Mouse (Mus musculus) forebrain, embryonic 10.5 days (tissue): ENCODE data around the gene Lmod2. TPM values are rescaled to one million over a fixed set of nuclear protein-coding genes. Genes with fewer than 3 reads are reported as not detected.

Source experiments
- DNase-seq: peaks from one replicate; pipeline ENCODE4 v3.0.0-alpha.2; 2017; ENCODE audit warnings: low spot score; ENCODE audit errors: extremely low spot score
- H3K27ac ChIP-seq: fragments of 300-500 bp; sonication (generic); 2 replicates; pipeline ENCODE4 v1.5.1; 2016; ENCODE audit warnings: mild to moderate bottlenecking
- H3K27me3 ChIP-seq: fragments of 300-500 bp; sonication (generic); 2 replicates; pipeline ENCODE4 v1.6.1; 2016; ENCODE audit warnings: mild to moderate bottlenecking; ENCODE audit not compliant: poor library complexity, severe bottlenecking
- H3K36me3 ChIP-seq: fragments of 300-500 bp; sonication (generic); replicated peaks from 2 replicates; pipeline ENCODE4 v1.6.1; 2016; ENCODE audit warnings: mild to moderate bottlenecking, moderate library complexity
- H3K4me1 ChIP-seq: fragments of 300-500 bp; sonication (generic); 2 replicates; pipeline ENCODE4 v1.6.1; 2016
- H3K4me3 ChIP-seq: fragments of 300-500 bp; sonication (generic); 2 replicates; pipeline ENCODE4 v1.5.1; 2016; ENCODE audit warnings: mild to moderate bottlenecking, moderate library complexity
- H3K9me3 ChIP-seq: fragments of 300-500 bp; sonication (generic); 2 replicates; pipeline ENCODE4 v1.6.1; 2016; ENCODE audit warnings: mild to moderate bottlenecking, moderate library complexity
- WGBS: fragments of 180-500 bp; shearing (Covaris S2); methylation state at CpG from one replicate; pipeline ENCODE4 v1.1.7; 2016; 5-methylcytosine and 5-hydroxymethylcytosine counted together
- polyA plus RNA-seq: library from polyadenylated mRNA; unstranded; fragments of >200 nt; fragmentation: Nextera tagmentation; extraction: Ambion mirVana; gene quantifications from 2 replicates; pipeline ENCODE4 v1.2.1, GENCODE M21; 2016

The Lmod2 gene
- polyA plus RNA-seq, 1 experiment from 2014 or later, result not detected

DNA sequence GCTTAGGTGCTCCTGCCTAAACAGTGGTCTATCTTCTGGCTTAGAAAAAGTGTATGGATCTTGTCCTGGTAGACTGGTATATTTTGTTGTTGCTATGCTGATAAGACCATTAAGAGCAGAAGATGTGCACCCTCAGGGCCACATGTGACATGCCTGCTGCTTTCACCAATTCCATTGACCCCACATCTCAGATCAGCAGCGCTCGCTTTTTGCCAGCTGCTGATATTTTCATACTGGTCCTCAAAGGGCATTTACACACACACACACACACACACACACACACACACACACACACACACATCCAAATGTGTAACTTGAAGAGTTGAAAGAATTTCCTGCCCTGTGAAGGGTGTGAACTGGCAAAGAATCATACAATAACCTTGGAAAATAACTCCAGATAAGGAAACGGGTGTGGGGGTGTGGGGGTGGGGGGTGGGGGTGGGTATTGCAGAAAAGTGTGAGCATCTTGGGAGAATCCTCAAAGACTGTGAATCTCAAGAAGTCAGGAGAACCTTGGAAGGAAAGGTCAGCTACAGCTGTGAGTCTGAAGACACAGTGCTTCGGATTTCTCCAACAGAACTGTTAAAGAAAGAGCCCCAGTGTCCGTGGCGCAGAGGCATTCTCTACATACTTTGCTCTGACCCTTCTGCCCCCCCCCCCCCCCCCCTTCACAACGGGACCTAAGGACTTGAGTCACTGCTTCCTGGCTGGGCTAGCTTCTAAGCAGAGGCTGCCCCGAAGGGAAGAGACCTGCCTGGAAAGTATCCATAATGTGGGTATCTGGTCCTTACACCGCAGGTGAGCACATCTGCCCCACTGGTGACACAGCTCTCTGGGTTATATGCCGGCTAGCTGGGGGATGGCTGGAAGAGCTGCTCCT, 11.9 kb upstream of the Lmod2 start:
- Histone ChIP-seq H3K4me3 (no peak overlapping the region), H3K27me3 (no peaks in the 10 kb centered on the region), H3K9me3 (no peaks in the 10 kb centered on the region), H3K36me3 (no peaks in the 10 kb centered on the region), H3K27ac (peak overlapping the region; percentile 16; the same call in 1 of the 2 replicates), H3K4me1 (peaks cover 10% of the 10 kb centered on the region)
- WGBS, result 60% methylated on average over 10 of the region's 10 CpGs
- DNase-seq, result peak; percentile 16

DNA sequence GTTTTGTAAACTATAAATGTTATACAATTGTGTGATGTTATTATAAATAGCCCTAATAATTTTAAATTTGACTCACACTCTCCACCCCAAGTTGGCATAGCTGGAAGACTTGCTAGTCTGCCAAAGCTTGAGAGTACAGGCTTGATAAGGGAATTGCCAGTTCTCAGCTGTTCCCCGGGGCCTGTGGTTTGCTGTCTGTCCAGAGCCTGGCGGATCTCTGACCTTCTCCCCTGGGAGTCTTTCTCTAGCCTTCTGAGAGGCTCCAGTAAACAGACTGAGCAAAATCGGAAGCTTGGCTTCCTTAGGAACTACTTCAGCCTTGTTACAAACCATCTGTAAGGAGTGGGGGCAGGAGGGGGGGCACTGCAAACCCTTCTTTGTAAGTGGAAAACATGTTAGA, 10.7 kb upstream of the Lmod2 start:
- H3K4me1 ChIP-seq, result peaks cover 10% of the 10 kb centered on the region
- H3K9me3 ChIP-seq, result no peaks in the 10 kb centered on the region
- H3K27ac ChIP-seq, result no peak overlapping the region
- H3K4me3 ChIP-seq, result no peak overlapping the region
- WGBS, result 49% methylated on average over 3 of the region's 3 CpGs
- no peak for DNase-seq
- no peaks in the 10 kb centered on the region for H3K36me3 ChIP-seq
- H3K27me3 ChIP-seq, result no peaks in the 10 kb centered on the region

DNA sequence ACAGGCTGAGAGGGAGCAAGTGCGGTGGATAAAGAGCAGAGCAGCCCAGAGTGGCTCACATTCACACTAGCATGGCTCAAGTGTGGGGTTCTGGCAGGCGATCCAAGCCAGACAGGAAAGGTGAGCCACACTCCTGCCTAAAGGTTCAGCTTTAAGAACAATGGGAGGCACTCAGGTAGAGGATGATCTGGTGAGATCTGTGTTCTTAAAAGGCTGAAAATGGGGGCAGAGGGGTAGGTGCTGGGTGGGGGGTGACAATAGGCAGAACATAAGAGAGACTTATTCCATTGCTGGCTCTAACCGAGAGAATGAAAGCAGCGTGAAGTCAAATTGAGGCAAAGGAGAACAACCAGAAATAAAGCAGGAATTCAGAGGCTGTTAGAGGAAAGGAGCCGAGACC, 7.3 kb upstream of the Lmod2 start:
- no peak for DNase-seq
- peaks cover 10% of the 10 kb centered on the region for H3K4me1 ChIP-seq
- H3K36me3 ChIP-seq, result no peaks in the 10 kb centered on the region
- H3K4me3 ChIP-seq, result no peak overlapping the region
- H3K27me3 ChIP-seq, result no peaks in the 10 kb centered on the region
- H3K9me3 ChIP-seq, result no peaks in the 10 kb centered on the region
- WGBS, result 85% methylated on average over 5 of the region's 5 CpGs
- no peak overlapping the region for H3K27ac ChIP-seq

DNA sequence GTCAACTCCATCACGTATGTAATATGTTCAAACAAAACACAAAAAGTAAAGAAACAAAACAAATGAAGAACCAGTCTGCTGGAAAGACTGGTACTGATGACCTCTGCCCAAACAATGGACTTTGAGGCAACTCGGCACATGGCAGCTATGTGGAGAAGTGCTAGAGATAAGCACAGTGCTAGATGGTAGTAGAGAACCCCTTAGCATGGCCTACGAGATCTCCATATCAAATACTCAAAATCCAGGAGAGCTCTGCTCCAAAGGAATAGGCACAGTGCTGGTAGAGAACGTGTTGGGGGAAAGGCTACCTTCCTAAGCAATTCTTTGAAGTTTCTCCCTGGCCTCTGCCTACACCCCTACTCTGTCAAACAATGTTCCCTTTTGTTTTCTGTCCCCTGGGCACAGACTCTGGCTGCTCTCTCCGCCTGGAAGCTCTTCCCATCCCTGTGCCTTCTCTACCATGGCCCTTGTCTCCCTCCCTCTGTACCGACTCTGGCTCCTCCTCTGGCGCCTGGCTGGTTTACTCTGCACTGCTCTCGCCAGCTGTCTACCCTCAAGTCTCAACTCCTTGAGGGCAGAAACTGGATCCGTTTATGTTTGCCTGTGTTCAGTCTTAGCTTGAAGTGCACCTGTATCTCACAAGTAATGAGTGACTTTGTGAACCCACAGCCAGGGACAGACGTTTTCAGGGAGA, 5.9 kb upstream of the Lmod2 start:
- Histone ChIP-seq H3K4me3 (no peak overlapping the region), H3K27ac (0 out of 2 replicates have a peak overlapping the region, but pooled peaks have one; percentile 2), H3K9me3 (no peaks in the 10 kb centered on the region), H3K4me1 (no peaks in the 10 kb centered on the region; the same call in 1 of the 2 replicates), H3K27me3 (no peaks in the 10 kb centered on the region), H3K36me3 (no peaks in the 10 kb centered on the region)
- 45% methylated on average over 10 of the region's 10 CpGs for WGBS
- DNase-seq, result no peak

DNA sequence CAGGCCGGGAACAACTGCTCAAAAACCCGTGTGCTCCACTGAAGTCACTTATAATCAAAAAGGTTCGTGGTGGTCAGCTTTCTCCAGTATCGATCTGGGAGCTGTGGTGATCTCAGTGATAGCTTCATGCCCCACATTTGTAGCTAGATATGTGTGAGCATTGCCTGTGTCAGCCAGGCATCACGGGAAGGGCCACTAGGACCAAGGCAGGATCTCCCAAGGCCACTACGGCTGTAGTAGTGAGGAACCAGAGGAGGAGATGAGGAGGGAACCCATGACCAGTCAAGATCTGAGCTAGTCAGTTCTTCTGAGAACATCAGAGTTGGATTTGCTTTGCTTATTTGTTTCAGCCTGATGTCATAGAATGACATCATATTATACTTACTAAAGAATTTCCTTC, 1.6 kb downstream of the Lmod2 start:
- no peaks in the 10 kb centered on the region for H3K27me3 ChIP-seq
- no peak for DNase-seq
- H3K4me1 ChIP-seq, result no peaks in the 10 kb centered on the region
- no peak overlapping the region for H3K4me3 ChIP-seq
- H3K9me3 ChIP-seq, result no peaks in the 10 kb centered on the region
- WGBS, result 95% methylated on average over 6 of the region's 6 CpGs
- H3K36me3 ChIP-seq, result no peaks in the 10 kb centered on the region
- H3K27ac ChIP-seq, result no peak overlapping the region

DNA sequence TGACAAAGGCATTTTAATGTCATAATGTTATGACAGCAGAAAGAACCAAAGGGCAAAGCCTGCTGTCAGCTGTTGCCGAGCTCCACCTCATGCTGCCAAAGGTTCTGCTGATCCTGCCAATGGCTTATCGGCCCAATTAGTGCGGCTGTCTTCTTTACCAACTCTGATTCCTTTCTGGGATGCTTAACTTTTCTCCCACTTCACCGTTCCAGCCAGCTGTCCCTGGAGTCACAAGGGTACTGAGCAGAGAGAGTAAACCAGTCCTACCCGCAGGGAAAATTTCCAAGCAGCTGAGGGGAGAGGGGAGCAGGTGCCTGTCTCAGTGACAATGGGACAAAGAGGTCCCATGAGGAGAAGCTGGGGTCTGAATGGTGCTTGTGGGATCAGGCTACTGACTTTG, 2.1 kb downstream of the Lmod2 start:
- WGBS, result 89% methylated on average over 5 of the region's 5 CpGs
- no peak overlapping the region for H3K4me3 ChIP-seq
- no peak overlapping the region for H3K27ac ChIP-seq
- no peaks in the 10 kb centered on the region for H3K9me3 ChIP-seq
- no peaks in the 10 kb centered on the region for H3K4me1 ChIP-seq
- no peaks in the 10 kb centered on the region for H3K27me3 ChIP-seq
- DNase-seq, result no peak
- H3K36me3 ChIP-seq, result no peaks in the 10 kb centered on the region

DNA sequence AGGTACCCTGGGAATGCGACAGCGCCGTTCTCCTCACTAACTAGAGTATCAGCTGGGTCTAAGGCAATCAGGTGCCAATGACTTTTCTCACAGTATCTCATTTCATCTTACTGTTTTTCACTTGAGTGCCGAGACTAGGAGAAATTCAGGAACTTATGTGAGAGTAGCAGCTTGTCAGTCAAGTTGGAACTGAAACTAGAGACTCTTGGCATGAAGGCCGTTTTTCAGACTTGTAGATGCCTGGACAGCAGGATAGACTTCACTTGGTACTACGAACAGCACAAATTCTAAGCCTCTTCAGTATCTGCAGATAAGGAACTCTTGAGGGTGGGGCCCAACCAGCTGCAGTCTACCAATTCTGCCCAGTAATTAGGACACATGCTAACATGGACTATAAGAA, 2.6 kb downstream of the Lmod2 start:
- Histone ChIP-seq H3K27me3 (no peaks in the 10 kb centered on the region), H3K4me3 (no peak overlapping the region), H3K4me1 (no peaks in the 10 kb centered on the region), H3K27ac (no peak overlapping the region), H3K36me3 (no peaks in the 10 kb centered on the region), H3K9me3 (no peaks in the 10 kb centered on the region)
- WGBS, result 94% methylated on average over 6 of the region's 6 CpGs
- DNase-seq, result no peak

DNA sequence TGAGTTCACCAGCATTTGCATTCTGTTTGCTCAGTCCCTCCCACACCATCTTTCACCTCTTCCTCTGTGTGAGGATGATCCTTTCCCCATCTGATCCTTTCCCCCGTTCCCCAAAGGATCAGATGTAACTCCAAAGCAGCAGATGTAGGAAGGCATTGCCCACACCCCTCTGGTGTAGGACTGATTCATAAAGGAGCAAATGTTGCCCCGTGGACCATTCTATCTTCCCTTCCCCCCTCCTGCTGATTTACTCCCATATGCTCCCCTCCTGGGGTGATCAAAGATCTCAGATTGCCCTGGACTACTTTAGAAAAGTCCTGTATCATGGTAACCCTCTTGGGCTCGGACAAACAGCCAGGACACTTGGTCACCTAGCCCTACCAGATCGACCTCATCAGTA, 3.2 kb downstream of the Lmod2 start:
- H3K9me3 ChIP-seq, result no peaks in the 10 kb centered on the region
- 82% methylated on average over 4 of the region's 4 CpGs for WGBS
- no peaks in the 10 kb centered on the region for H3K4me1 ChIP-seq
- no peak overlapping the region for H3K27ac ChIP-seq
- DNase-seq, result no peak
- H3K27me3 ChIP-seq, result no peaks in the 10 kb centered on the region
- no peak overlapping the region for H3K4me3 ChIP-seq
- H3K36me3 ChIP-seq, result no peaks in the 10 kb centered on the region

DNA sequence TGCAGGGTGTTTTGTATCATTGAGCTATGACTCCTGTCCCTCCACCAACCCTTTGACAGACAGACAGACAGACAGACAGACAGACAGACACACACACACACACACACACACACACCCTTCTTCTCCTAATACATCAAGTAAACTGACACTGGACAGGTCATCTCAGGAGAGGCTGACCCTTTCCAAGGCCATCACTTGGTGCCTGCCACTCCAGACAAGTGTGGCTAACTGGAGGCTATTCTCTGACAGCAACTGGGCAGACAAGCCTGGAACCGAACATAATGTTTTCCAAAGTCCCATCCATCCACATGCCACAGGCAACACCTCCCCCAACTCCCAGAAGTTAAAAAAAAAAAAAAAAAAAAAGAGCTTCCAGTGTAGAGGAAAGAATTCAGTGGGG, 4.1 kb downstream of the Lmod2 start:
- DNase-seq, result no peak
- Histone ChIP-seq H3K36me3 (no peaks in the 10 kb centered on the region), H3K9me3 (no peaks in the 10 kb centered on the region), H3K27me3 (no peaks in the 10 kb centered on the region), H3K4me3 (no peak overlapping the region), H3K27ac (no peak overlapping the region), H3K4me1 (no peaks in the 10 kb centered on the region)
- WGBS, result 62% methylated on average over 1 of the region's 1 CpGs

DNA sequence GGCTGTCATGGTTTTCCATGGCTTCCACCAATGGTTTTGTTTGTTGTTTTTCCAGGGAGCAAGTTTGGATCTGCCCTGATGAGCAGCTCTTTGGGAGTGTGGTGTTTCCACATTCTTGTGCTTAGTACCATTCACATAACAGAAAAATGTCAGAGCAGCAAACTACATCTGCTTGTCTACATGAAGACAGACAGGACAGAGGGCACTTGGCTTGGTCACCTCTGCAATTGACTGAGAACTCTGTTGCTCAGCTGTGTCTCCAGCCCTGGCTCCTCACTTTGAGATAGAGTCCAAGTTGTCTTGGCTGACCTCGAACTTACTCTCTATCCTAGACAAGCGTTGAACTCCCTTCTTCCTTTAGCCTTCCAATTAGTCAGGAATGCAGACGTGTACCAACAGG, 4.8 kb downstream of the Lmod2 start:
- H3K36me3 ChIP-seq, result no peaks in the 10 kb centered on the region
- H3K4me3 ChIP-seq, result no peak overlapping the region
- H3K27me3 ChIP-seq, result no peaks in the 10 kb centered on the region
- H3K27ac ChIP-seq, result no peak overlapping the region
- WGBS, result 82% methylated on average over 3 of the region's 3 CpGs
- H3K9me3 ChIP-seq, result no peaks in the 10 kb centered on the region
- H3K4me1 ChIP-seq, result no peaks in the 10 kb centered on the region
- DNase-seq, result no peak

DNA sequence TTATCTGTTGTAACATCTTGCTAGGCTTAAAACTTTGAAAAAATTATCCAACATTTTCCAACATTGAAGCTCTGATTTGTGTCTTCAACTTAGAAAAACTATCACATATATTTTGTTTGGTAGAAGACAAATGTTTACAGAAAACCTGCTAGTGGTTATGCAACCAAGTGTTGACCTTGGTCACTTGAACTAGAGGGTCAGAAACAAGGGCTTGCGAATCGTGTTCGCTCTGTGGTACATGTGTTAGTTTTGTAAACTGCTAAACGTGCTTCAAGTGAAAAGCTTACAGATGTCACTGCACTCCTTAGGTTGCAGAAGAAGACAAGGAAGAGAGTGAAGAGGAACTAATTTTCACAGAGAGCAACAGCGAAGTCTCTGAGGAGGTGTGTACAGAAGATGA, 5.4 kb downstream of the Lmod2 start:
- Histone ChIP-seq H3K36me3 (no peaks in the 10 kb centered on the region), H3K4me3 (no peak overlapping the region), H3K9me3 (no peaks in the 10 kb centered on the region), H3K27me3 (no peaks in the 10 kb centered on the region), H3K4me1 (no peaks in the 10 kb centered on the region), H3K27ac (no peak overlapping the region)
- WGBS, result 90% methylated on average over 5 of the region's 5 CpGs
- DNase-seq, result no peak

DNA sequence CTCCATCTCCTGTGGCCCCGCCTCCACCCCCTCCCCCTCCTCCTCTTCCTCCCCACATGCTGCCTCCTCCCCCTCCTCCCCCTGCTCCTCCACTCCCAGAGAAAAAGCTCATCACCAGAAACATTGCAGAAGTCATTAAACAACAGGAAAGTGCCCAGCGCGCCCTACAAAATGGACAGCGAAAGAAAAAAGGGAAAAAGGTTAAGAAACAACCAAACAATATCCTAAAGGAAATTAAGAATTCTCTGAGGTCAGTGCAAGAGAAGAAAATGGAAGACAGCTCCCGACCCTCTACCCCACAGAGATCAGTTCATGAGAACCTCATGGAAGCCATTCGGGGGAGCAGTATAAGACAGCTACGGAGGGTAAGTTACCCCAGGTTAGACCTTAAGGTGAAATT, 6.7 kb downstream of the Lmod2 start:
- no peaks in the 10 kb centered on the region for H3K27me3 ChIP-seq
- WGBS, result 89% methylated on average over 7 of the region's 7 CpGs
- no peak for DNase-seq
- no peaks in the 10 kb centered on the region for H3K9me3 ChIP-seq
- no peaks in the 10 kb centered on the region for H3K4me1 ChIP-seq
- H3K36me3 ChIP-seq, result no peaks in the 10 kb centered on the region
- H3K27ac ChIP-seq, result no peak overlapping the region
- no peak overlapping the region for H3K4me3 ChIP-seq

DNA sequence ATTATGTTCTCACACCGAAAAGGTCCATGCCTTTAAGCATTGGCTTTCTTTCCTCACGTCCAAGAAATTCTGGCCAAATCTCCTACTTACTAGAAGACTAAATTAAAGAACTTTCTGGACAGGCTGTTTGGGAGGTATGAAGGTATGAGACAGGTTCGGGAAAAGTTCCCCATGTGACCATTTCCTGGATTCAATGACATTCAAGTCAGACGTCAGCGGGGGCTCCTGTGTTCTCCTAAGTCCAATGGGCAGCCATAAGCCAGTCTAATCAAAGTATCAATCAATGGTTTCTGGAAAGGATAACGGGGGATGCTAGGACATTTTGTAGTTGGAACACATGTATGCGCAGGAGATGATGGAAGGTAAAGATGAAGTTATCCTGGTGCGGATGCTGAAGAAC, 8.1 kb downstream of the Lmod2 start:
- 90% methylated on average over 8 of the region's 8 CpGs for WGBS
- Histone ChIP-seq H3K9me3 (no peaks in the 10 kb centered on the region), H3K36me3 (no peaks in the 10 kb centered on the region), H3K27me3 (no peaks in the 10 kb centered on the region), H3K4me1 (no peaks in the 10 kb centered on the region), H3K4me3 (no peak overlapping the region), H3K27ac (no peak overlapping the region)
- no peak for DNase-seq
